Mouse (Mus musculus): ENCODE results near the gene Rnf2. TPM values are rescaled to one million over a fixed set of nuclear protein-coding genes. Genes with fewer than 3 reads are reported as not detected.

Gene Rnf2
- polyA plus RNA-seq, 1 experiment: 14.1 TPM

- Histone ChIP-seq H3K4me2 (ENCODE audit: low read depth) (no peak overlapping the region), H3K4me3 (no peak overlapping the region), H3K79me2 (ENCODE audit: control insufficient read depth, insufficient read depth) (no peaks in the 10 kb centered on the region), H3K27me3 (ENCODE audit: control insufficient read depth, insufficient read depth, insufficient read length) (no peaks in the 10 kb centered on the region), H3ac (ENCODE audit: control insufficient read depth, insufficient read length) (no peak overlapping the region), H3K36me3 (ENCODE audit: control insufficient read depth, insufficient read depth) (peaks cover 14% of the 10 kb centered on the region)
- no peak for TF ChIP-seq POLR2AphosphoS2 (IDR thresholded peaks at IDR 0.05; ENCODE audit: insufficient read length, low read depth)
- TF ChIP-seq E2F4 (IDR thresholded peaks at IDR 0.05; ENCODE audit: insufficient read depth): no peak
- no peak for TF ChIP-seq POLR2A (IDR thresholded peaks at IDR 0.05; ENCODE audit: insufficient read length, low read depth)
- no peak for TF ChIP-seq MYOD1 (IDR thresholded peaks at IDR 0.05; ENCODE audit: control insufficient read depth in 1 of 3, insufficient read length in 2 of 3, low read depth in 2 of 3)
- TF ChIP-seq MAX (IDR thresholded peaks at IDR 0.05; ENCODE audit: low read depth): no peak
Observed at GRCm38 (mm10) chr1:151451946-151452345, 48.8 kb downstream of the Rnf2 start.

- TF ChIP-seq E2F4 (IDR thresholded peaks at IDR 0.05; ENCODE audit: insufficient read depth): no peak
- TF ChIP-seq POLR2A (IDR thresholded peaks at IDR 0.05; ENCODE audit: insufficient read length, low read depth): no peak
- TF ChIP-seq USF1 (IDR thresholded peaks at IDR 0.05; ENCODE audit: low read depth): no peak
- no peak for TF ChIP-seq MYOD1 (IDR thresholded peaks at IDR 0.05; ENCODE audit: control insufficient read depth in 1 of 3, insufficient read length in 2 of 3, low read depth in 2 of 3)
- TF ChIP-seq TCF3 (IDR thresholded peaks at IDR 0.05; ENCODE audit: insufficient read length, low read depth): no peak
- TF ChIP-seq MYOG (IDR thresholded peaks at IDR 0.05; ENCODE audit: control insufficient read depth in 1 of 3, insufficient read depth in 1 of 3, insufficient read length in 2 of 3, low read depth in 2 of 3): no peak
- TF ChIP-seq REST (IDR thresholded peaks at IDR 0.05; ENCODE audit: insufficient read depth, insufficient read length): no peak
- no peak for TF ChIP-seq POLR2AphosphoS2 (IDR thresholded peaks at IDR 0.05; ENCODE audit: insufficient read length, low read depth)
- no peak for TF ChIP-seq MAX (IDR thresholded peaks at IDR 0.05; ENCODE audit: low read depth)
- no peak for TF ChIP-seq SRF (IDR thresholded peaks at IDR 0.05; ENCODE audit: control insufficient read depth, insufficient read length, low read depth)
- no peak for TF ChIP-seq CEBPB (IDR thresholded peaks at IDR 0.05; ENCODE audit: insufficient read depth, poor library complexity, severe bottlenecking)
- no peak for TF ChIP-seq TCF12 (IDR thresholded peaks at IDR 0.05; ENCODE audit: insufficient read depth, poor library complexity, severe bottlenecking)
- Histone ChIP-seq H3ac (ENCODE audit: control insufficient read depth, insufficient read length) (no peak overlapping the region), H3K36me3 (ENCODE audit: control insufficient read depth, insufficient read depth) (peaks cover 20% of the 10 kb centered on the region), H3K4me3 (no peak overlapping the region), H3K4me2 (ENCODE audit: low read depth) (no peak overlapping the region), H3K27me3 (ENCODE audit: control insufficient read depth, insufficient read depth, insufficient read length) (no peaks in the 10 kb centered on the region), H3K79me2 (ENCODE audit: control insufficient read depth, insufficient read depth) (no peaks in the 10 kb centered on the region)
Observed at GRCm38 (mm10) chr1:151450851-151451250, 49.9 kb downstream of the Rnf2 start.

- no peak for TF ChIP-seq TCF12 (IDR thresholded peaks at IDR 0.05; ENCODE audit: insufficient read depth, poor library complexity, severe bottlenecking)
- TF ChIP-seq TCF3 (IDR thresholded peaks at IDR 0.05; ENCODE audit: insufficient read length, low read depth): no peak
- TF ChIP-seq USF1 (IDR thresholded peaks at IDR 0.05; ENCODE audit: low read depth): no peak
- TF ChIP-seq MYOD1 (IDR thresholded peaks at IDR 0.05; ENCODE audit: control insufficient read depth in 1 of 3, insufficient read length in 2 of 3, low read depth in 2 of 3): no peak
- TF ChIP-seq POLR2AphosphoS2 (IDR thresholded peaks at IDR 0.05; ENCODE audit: insufficient read length, low read depth): no peak
- no peak for TF ChIP-seq POLR2A (IDR thresholded peaks at IDR 0.05; ENCODE audit: insufficient read length, low read depth)
- no peak for TF ChIP-seq MYOG (IDR thresholded peaks at IDR 0.05; ENCODE audit: control insufficient read depth in 1 of 3, insufficient read depth in 1 of 3, insufficient read length in 2 of 3, low read depth in 2 of 3)
- no peak for TF ChIP-seq REST (IDR thresholded peaks at IDR 0.05; ENCODE audit: insufficient read depth, insufficient read length)
- no peak for TF ChIP-seq CEBPB (IDR thresholded peaks at IDR 0.05; ENCODE audit: insufficient read depth, poor library complexity, severe bottlenecking)
- no peak for TF ChIP-seq E2F4 (IDR thresholded peaks at IDR 0.05; ENCODE audit: insufficient read depth)
- no peak for TF ChIP-seq SRF (IDR thresholded peaks at IDR 0.05; ENCODE audit: control insufficient read depth, insufficient read length, low read depth)
- TF ChIP-seq MAX (IDR thresholded peaks at IDR 0.05; ENCODE audit: low read depth): no peak
- H3K4me3 ChIP-seq: no peak overlapping the region
- no peaks in the 10 kb centered on the region for H3K79me2 ChIP-seq (ENCODE audit: control insufficient read depth, insufficient read depth)
- no peak overlapping the region for H3ac ChIP-seq (ENCODE audit: control insufficient read depth, insufficient read length)
- H3K27me3 ChIP-seq (ENCODE audit: control insufficient read depth, insufficient read depth, insufficient read length): no peaks in the 10 kb centered on the region
- H3K4me2 ChIP-seq (ENCODE audit: low read depth): no peak overlapping the region
- peaks cover 27% of the 10 kb centered on the region for H3K36me3 ChIP-seq (ENCODE audit: control insufficient read depth, insufficient read depth)
Observed at GRCm38 (mm10) chr1:151449866-151450265, 50.9 kb downstream of the Rnf2 start.

GRCm38 (mm10) chr1:151435431-151435830, 65.3 kb downstream of the Rnf2 start:
- Histone ChIP-seq H3K27me3 (ENCODE audit: control insufficient read depth, insufficient read depth, insufficient read length) (no peaks in the 10 kb centered on the region), H3K4me2 (ENCODE audit: low read depth) (no peak overlapping the region), H3K36me3 (ENCODE audit: control insufficient read depth, insufficient read depth) (peaks cover 17% of the 10 kb centered on the region), H3ac (ENCODE audit: control insufficient read depth, insufficient read length) (no peak overlapping the region), H3K79me2 (ENCODE audit: control insufficient read depth, insufficient read depth) (peaks cover 7% of the 10 kb centered on the region), H3K4me3 (no peak overlapping the region)
- no peak for TF ChIP-seq CEBPB (IDR thresholded peaks at IDR 0.05; ENCODE audit: insufficient read depth, poor library complexity, severe bottlenecking)
- no peak for TF ChIP-seq USF1 (IDR thresholded peaks at IDR 0.05; ENCODE audit: low read depth)
- TF ChIP-seq TCF12 (IDR thresholded peaks at IDR 0.05; ENCODE audit: insufficient read depth, poor library complexity, severe bottlenecking): no peak
- no peak for TF ChIP-seq MAX (IDR thresholded peaks at IDR 0.05; ENCODE audit: low read depth)
- no peak for TF ChIP-seq POLR2AphosphoS2 (IDR thresholded peaks at IDR 0.05; ENCODE audit: insufficient read length, low read depth)

- H3K36me3 ChIP-seq (ENCODE audit: control insufficient read depth, insufficient read depth): no peaks in the 10 kb centered on the region
- no peak for TF ChIP-seq USF1 (IDR thresholded peaks at IDR 0.05; ENCODE audit: low read depth)
- no peak for TF ChIP-seq POLR2A (IDR thresholded peaks at IDR 0.05; ENCODE audit: insufficient read length, low read depth)
- TF ChIP-seq SRF (IDR thresholded peaks at IDR 0.05; ENCODE audit: control insufficient read depth, insufficient read length, low read depth): no peak
- TF ChIP-seq CEBPB (IDR thresholded peaks at IDR 0.05; ENCODE audit: insufficient read depth, poor library complexity, severe bottlenecking): no peak
- no peak for TF ChIP-seq REST (IDR thresholded peaks at IDR 0.05; ENCODE audit: insufficient read depth, insufficient read length)
- no peak for TF ChIP-seq MYOD1 (IDR thresholded peaks at IDR 0.05; ENCODE audit: control insufficient read depth in 1 of 3, insufficient read length in 2 of 3, low read depth in 2 of 3)
- TF ChIP-seq MAX (IDR thresholded peaks at IDR 0.05; ENCODE audit: low read depth): no peak
- no peak for TF ChIP-seq TCF12 (IDR thresholded peaks at IDR 0.05; ENCODE audit: insufficient read depth, poor library complexity, severe bottlenecking)
- no peak for TF ChIP-seq E2F4 (IDR thresholded peaks at IDR 0.05; ENCODE audit: insufficient read depth)
- TF ChIP-seq POLR2AphosphoS2 (IDR thresholded peaks at IDR 0.05; ENCODE audit: insufficient read length, low read depth): no peak
- H3ac ChIP-seq (ENCODE audit: control insufficient read depth, insufficient read length): peak overlapping the region; percentile 50
- peaks cover 53% of the 10 kb centered on the region for H3K79me2 ChIP-seq (ENCODE audit: control insufficient read depth, insufficient read depth)
- peak overlapping the region; percentile 66 for H3K4me3 ChIP-seq
- H3K27me3 ChIP-seq (ENCODE audit: control insufficient read depth, insufficient read depth, insufficient read length): no peaks in the 10 kb centered on the region
- peak overlapping the region; percentile 75 for H3K4me2 ChIP-seq (ENCODE audit: low read depth)
Observed at GRCm38 (mm10) chr1:151429316-151429715, 71.4 kb downstream of the Rnf2 start.

Measured in myocyte (in vitro differentiated cells).